Mouse (Mus musculus) T-cell, adult 66 days (primary cell): ENCODE measurements around the gene 1700037C18Rik. TPM values are rescaled to one million over a fixed set of nuclear protein-coding genes. Genes with fewer than 3 reads are reported as not detected.

ENCODE experiments used
- total RNA-seq, 2 experiments: library from RNA; stranded (reverse); gene quantifications; 3 replicates in 1 of 2; 4 replicates in 1 of 2; pipeline ENCODE4 v1.2.4; 2023

The 1700037C18Rik gene
- total RNA-seq = 1 to 10 TPM; 3.3 to 4.1 TPM

DNA sequence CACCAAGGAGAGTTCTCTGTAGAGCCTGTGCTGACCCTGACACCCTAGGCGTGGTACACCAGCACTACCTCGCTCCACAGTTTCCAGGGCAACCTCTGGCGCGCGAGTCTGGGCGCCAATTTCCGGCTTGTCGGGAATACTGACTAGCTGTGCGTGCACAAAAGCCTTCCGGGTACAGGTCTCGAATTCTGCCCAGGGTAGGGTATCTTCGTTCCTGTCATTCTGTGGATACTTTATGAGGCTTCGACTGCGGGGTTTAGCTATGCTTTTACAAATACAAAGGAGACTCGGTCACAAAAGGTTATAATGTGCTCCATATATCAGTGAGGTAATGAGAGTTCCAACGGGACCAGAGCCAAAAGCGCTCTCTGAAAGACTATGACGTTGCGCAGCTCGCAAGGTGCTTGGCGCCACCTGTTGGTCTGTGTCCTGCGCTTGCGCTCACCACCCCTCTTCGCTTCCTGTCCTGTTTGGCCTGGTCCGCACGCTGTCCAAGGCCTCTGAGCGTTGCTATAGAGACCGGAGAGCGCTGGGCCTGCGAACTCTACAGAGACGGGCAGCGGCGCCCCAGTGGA, at the start of gene 1700037C18Rik, which contains the start of gene Cluap1:
Gene 1700037C18Rik, minus strand, starts transcription at position 153 of the 575 bp plus-strand sequence.
Gene Cluap1, plus strand, starts transcription at position 265 of the 575 bp plus-strand sequence.

GRCm38 (mm10) chr16:3884201-3885064, 24.1 kb downstream of the 1700037C18Rik start, which contains the start of the genes Zfp597 and Gm20695:
TSS of gene Zfp597 (minus strand) at chr16:3884561.
TSS of gene Gm20695 (plus strand) at chr16:3884648.

GRCm38 (mm10) chr16:3872216-3873047, 36.1 kb downstream of the 1700037C18Rik start, which contains the start of gene Naa60:
TSS of gene Naa60 (plus strand) at chr16:3872375.

GRCm38 (mm10) chr16:3846711-3847518, 61.6 kb downstream of the 1700037C18Rik start, which contains the start of gene Zfp174:
TSS of gene Zfp174 (plus strand) at chr16:3847268.

Other genes starting within 250 kb of the 1700037C18Rik start
- gene Mefv, start 190.6 kb downstream of the 1700037C18Rik start, total RNA-seq = under 1 TPM in 1 of 2 experiments, not detected in 1; 0.35 TPM
- 10 to 100 TPM; 60.7 to 65.1 TPM for gene Zfp263, start 164.6 kb downstream of the 1700037C18Rik start, total RNA-seq
- not detected for gene Olfr15, start 77.8 kb downstream of the 1700037C18Rik start, total RNA-seq
- under 1 TPM; 0.67 to 0.83 TPM for gene Zfp174, start 61.4 kb downstream of the 1700037C18Rik start, total RNA-seq
- 10 to 100 TPM; 92.7 to 93.5 TPM for gene Naa60, start 36.3 kb downstream of the 1700037C18Rik start, total RNA-seq
- gene Zfp597, start 24.1 kb downstream of the 1700037C18Rik start, total RNA-seq = 10 to 100 TPM; 33.5 to 35.4 TPM
- gene Gm20695, start 24.0 kb downstream of the 1700037C18Rik start, total RNA-seq = 1 to 10 TPM in 1 of 2 experiments, not detected in 1; 1.6 TPM
- 10 to 100 TPM; 31.0 to 31.9 TPM for gene Cluap1, start 112 bp upstream of the 1700037C18Rik start, total RNA-seq
- gene Nlrc3, start 67.9 kb upstream of the 1700037C18Rik start, total RNA-seq = 100 to 1,000 TPM; 104 to 113 TPM
- 10 to 100 TPM; 71.3 to 82.6 TPM for gene Slx4, start 95.1 kb upstream of the 1700037C18Rik start, total RNA-seq
- gene Dnase1, start 128.3 kb upstream of the 1700037C18Rik start, total RNA-seq = not detected
- 10 to 100 TPM; 79.4 to 91.9 TPM for gene Trap1, start 169.1 kb upstream of the 1700037C18Rik start, total RNA-seq